Mouse (Mus musculus): ENCODE data around the gene Pax3. TPM values are rescaled to one million over a fixed set of nuclear protein-coding genes. Genes with fewer than 3 reads are reported as not detected.

Pax3 gene
- polyA plus RNA-seq, 1 experiment from 2014 or later = 33.6 TPM

DNA sequence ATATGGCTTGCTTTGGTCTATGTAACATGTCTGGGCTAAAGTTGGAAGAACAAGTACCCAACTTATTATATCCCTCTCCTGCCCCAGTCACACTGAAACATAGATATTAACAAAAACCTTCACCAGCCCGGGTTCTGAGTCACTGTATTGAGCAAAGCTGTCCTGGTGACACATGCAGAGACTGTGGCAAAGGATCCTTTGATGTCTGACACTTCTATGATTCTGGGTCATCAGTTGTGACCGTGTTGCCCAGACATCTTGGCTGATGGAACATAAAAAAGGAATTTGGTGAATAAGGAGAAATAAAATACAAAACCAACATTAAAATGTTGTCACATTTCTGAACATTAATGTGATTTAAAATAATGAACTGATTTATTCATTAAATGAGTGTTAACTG lies 108.3 kb downstream of the Pax3 start:
- Histone ChIP-seq H3K27me3 (ENCODE audit: low read depth, poor library complexity, severe bottlenecking) (peaks cover 7% of the 10 kb centered on the region; the same call in 1 of the 2 replicates), H3K4me3 (no peak overlapping the region), H3K4me1 (no peaks in the 10 kb centered on the region), H3K36me3 (no peaks in the 10 kb centered on the region), H3K27ac (replicated peaks) (no peak overlapping the region), H3K9me3 (replicated peaks) (no peaks in the 10 kb centered on the region)
- DNase-seq (ENCODE audit: low spot score) = no peak
- WGBS = 80% methylated on average over 2 of the region's 2 CpGs

DNA sequence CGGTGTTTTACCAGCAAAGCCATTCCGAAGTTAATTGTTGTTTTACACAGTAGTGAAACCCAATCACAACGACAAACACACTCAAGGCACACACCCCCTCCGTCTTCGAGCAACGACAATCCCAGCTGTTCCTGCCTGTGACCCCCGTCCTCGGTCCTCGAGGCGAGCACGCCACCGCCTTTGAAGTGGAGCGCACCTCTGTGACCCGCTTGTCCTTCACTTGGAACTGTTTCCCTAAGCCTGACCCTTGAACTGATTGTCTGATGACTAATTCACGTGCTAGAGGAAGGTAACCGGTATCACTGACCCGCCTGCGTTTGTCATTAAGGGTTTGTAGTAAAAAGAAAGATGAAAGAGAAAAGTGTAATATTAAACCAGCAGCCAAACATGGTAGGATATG lies 115.2 kb downstream of the Pax3 start:
- 34% methylated on average over 18 of the region's 18 CpGs for WGBS
- peaks cover 39% of the 10 kb centered on the region for H3K27me3 ChIP-seq (ENCODE audit: low read depth, poor library complexity, severe bottlenecking)

DNA sequence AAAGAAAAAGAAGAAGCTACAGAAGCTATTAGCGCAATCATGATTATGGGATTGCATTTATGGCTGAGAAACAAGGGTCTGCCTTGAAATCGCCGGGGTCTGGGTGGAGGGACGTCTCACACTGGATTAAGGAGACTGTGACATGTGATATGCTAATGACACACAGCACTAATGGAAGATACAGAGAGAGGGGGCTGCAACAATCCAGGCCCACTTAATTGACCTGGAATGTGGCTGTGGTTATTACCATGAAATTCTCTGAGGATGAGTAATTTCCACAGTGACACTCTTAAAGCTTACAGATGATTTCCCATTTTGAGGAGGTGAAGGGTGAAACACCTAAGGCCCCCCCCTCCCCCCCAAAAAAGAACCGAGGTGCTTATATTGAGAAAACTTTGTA lies 136.1 kb downstream of the Pax3 start:
- no peaks in the 10 kb centered on the region for H3K36me3 ChIP-seq
- no peak overlapping the region for H3K4me3 ChIP-seq
- no peaks in the 10 kb centered on the region for H3K9me3 ChIP-seq (replicated peaks)
- no peak overlapping the region for H3K27ac ChIP-seq (replicated peaks)
- peaks cover 5% of the 10 kb centered on the region; the same call in 1 of the 2 replicates for H3K4me1 ChIP-seq
- no peaks in the 10 kb centered on the region for H3K27me3 ChIP-seq (ENCODE audit: low read depth, poor library complexity, severe bottlenecking)
- 71% methylated on average over 5 of the region's 5 CpGs for WGBS
- DNase-seq (ENCODE audit: low spot score) = no peak

More for the DNA sequence above, 115.2 kb downstream of the Pax3 start:
- no peak overlapping the region for H3K27ac ChIP-seq (replicated peaks)
- H3K4me3 ChIP-seq = 0 out of 2 replicates have a peak overlapping the region, but pooled peaks have one; percentile 16
- no peak for DNase-seq (ENCODE audit: low spot score)
- no peaks in the 10 kb centered on the region for H3K9me3 ChIP-seq (replicated peaks)
- no peaks in the 10 kb centered on the region for H3K36me3 ChIP-seq
- H3K4me1 ChIP-seq = peaks cover 13% of the 10 kb centered on the region

DNA sequence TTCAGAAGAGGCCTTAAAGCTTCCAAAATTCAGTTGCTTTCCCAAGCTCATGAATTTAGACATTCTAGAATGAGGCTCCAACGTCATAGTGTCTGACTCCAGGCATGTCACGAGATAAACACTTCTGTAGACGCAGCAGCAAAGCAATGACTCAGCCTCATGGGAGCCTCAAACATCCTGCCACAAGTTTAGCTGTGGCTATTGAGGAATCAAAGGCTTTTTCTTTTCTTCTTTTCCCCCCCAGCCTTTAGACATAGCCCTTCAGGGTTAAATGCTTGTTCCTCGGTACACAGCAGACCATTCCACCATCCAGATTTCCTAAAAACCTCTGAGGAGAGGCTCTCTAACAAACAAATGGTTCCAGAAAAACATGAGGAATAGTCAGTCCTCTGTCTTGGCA lies 139.0 kb downstream of the Pax3 start:
- Histone ChIP-seq H3K4me1 (peaks cover 5% of the 10 kb centered on the region; the same call in 1 of the 2 replicates), H3K27me3 (ENCODE audit: low read depth, poor library complexity, severe bottlenecking) (no peaks in the 10 kb centered on the region), H3K27ac (replicated peaks) (no peak overlapping the region), H3K36me3 (no peaks in the 10 kb centered on the region), H3K9me3 (replicated peaks) (no peaks in the 10 kb centered on the region), H3K4me3 (no peak overlapping the region)
- no peak for DNase-seq (ENCODE audit: low spot score)
- 84% methylated on average over 4 of the region's 4 CpGs for WGBS

DNA sequence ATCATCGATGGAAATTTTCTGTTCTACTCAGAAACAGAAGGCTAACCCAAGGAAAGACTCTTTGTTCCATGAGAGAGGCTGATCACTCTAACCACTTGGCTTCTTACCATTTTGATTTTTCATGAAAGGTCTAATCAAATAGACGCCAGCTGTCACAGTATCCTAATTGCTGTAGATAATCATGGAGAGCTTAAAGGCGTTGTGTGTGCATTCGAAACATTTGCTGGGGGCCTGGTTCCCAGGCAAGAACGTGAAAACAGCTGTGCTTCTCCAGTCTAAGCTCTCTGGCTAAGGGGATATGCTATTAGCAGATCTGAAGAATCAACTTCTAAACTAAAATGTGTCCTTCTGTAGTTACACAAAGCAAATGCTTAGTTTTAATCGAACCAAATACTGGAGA lies 143.3 kb downstream of the Pax3 start:
- no peak for DNase-seq (ENCODE audit: low spot score)
- no peaks in the 10 kb centered on the region for H3K4me1 ChIP-seq
- WGBS = 89% methylated on average over 6 of the region's 6 CpGs
- H3K9me3 ChIP-seq (replicated peaks) = no peaks in the 10 kb centered on the region
- H3K27me3 ChIP-seq (ENCODE audit: low read depth, poor library complexity, severe bottlenecking) = no peaks in the 10 kb centered on the region
- no peaks in the 10 kb centered on the region for H3K36me3 ChIP-seq
- H3K27ac ChIP-seq (replicated peaks) = no peak overlapping the region
- H3K4me3 ChIP-seq = no peak overlapping the region

Other genes starting within 250 kb of the Pax3 start
- gene Sgpp2, start 113.2 kb upstream of the Pax3 start, polyA plus RNA-seq (2016; fragmentation: Nextera tagmentation; extraction: Ambion mirVana) = 1.6 and 1.7 TPM in 2 replicates

Measured in midbrain, embryonic 10.5 days (tissue).